Mouse (Mus musculus) ES-E14 (cell line): ENCODE data around the gene Mta1. TPM values are rescaled to one million over a fixed set of nuclear protein-coding genes. Genes with fewer than 3 reads are reported as not detected.

Experiments used
- DNase-seq: peaks from one replicate; pipeline ENCODE4 v3.0.0-alpha.2; 2013; ENCODE audit warnings: low read depth, low spot score
- H3K27ac ChIP-seq: 2 replicates; pipeline ENCODE4 v1.5.1; 2012; ENCODE audit warnings: low read depth, mild to moderate bottlenecking, low read length, moderate library complexity, mixed read lengths; ENCODE audit not compliant: poor library complexity, insufficient read depth, severe bottlenecking
- H3K36me3 ChIP-seq: 2 replicates; pipeline ENCODE4 v1.6.1; 2012; ENCODE audit warnings: mild to moderate bottlenecking, low read length, moderate library complexity, mixed read lengths; ENCODE audit not compliant: control insufficient read depth, poor library complexity, insufficient read depth, severe bottlenecking
- H3K4me1 ChIP-seq, 2 experiments: fragments of 150-350 bp in 1 of 2; sonication (generic) in 1 of 2; 2 replicates each; pipeline ENCODE4 v1.6.1; 2012; ENCODE audit warnings: low read length in 2 of 2, mild to moderate bottlenecking in 1 of 2, mixed read lengths in 1 of 2; ENCODE audit not compliant: control insufficient read depth in 2 of 2, insufficient read depth in 2 of 2, poor library complexity in 1 of 2
- H3K4me3 ChIP-seq, 2 experiments: fragments of 150-350 bp in 1 of 2; sonication (generic) in 1 of 2; 2 replicates each; pipeline ENCODE4 v1.5.1; 2012; ENCODE audit warnings: low read length in 2 of 2, low read depth in 1 of 2, mild to moderate bottlenecking in 1 of 2, mixed read lengths in 1 of 2; ENCODE audit not compliant: insufficient read depth in 1 of 2, poor library complexity in 1 of 2, severe bottlenecking in 1 of 2
- H3K9ac ChIP-seq: 2 replicates; pipeline ENCODE4 v1.6.1; 2012; ENCODE audit warnings: low read depth, mild to moderate bottlenecking, low read length, mixed read lengths; ENCODE audit not compliant: poor library complexity, insufficient read depth, severe bottlenecking
- H3K9me3 ChIP-seq: fragments of 150-350 bp; sonication (generic); 2 replicates; pipeline ENCODE4 v1.6.1; 2012; ENCODE audit warnings: low read depth, mild to moderate bottlenecking, low read length; ENCODE audit not compliant: control insufficient read depth, insufficient read depth
- CHD2 ChIP-seq: IDR thresholded peaks from 2 replicates; pipeline ENCODE4 v1.6.1; 2014; ENCODE audit warnings: mild to moderate bottlenecking, low read depth, low read length, inconsistent platforms
- HCFC1 ChIP-seq: IDR thresholded peaks from 2 replicates; pipeline ENCODE4 v1.6.1; 2012; ENCODE audit warnings: low read length, inconsistent platforms, borderline replicate concordance; ENCODE audit not compliant: insufficient read depth
- MAFK ChIP-seq: IDR thresholded peaks from 2 replicates; pipeline ENCODE4 v1.6.1; 2014; ENCODE audit warnings: mild to moderate bottlenecking, low read depth, low read length, inconsistent platforms; ENCODE audit not compliant: insufficient read depth
- ZC3H11A ChIP-seq: IDR thresholded peaks from 2 replicates; pipeline ENCODE4 v1.6.1; 2012; ENCODE audit warnings: low read depth, mild to moderate bottlenecking, inconsistent platforms, low read length, borderline replicate concordance
- ZNF384 ChIP-seq: IDR thresholded peaks from 2 replicates; pipeline ENCODE4 v1.6.1; 2012; ENCODE audit warnings: low read depth, low read length, inconsistent platforms
- in situ Hi-C, 2 experiments: fragments of 600-800 bp; cut with MboI; formaldehyde crosslinking; loops; one replicate each; pipeline ENCODE4 v1.15.1; 2025; ENCODE audit warnings: low sequenced_read_pairs in 2 of 2, inconsistent platforms in 1 of 2; ENCODE audit not compliant: unreplicated experiment in 2 of 2
- total RNA-seq: library from RNA; depleted of rRNA; stranded (reverse); fragments of 300-350 nt; gene quantifications from 2 replicates; pipeline ENCODE4 v1.2.3, GENCODE M21; 2012

Gene Mta1
- total RNA-seq, 1 experiment, result 30.3 TPM

- DNase-seq, result no peak
- H3K9ac ChIP-seq, result no peak overlapping the region
- TF ChIP-seq HCFC1 (no peak), CHD2 (no peak), MAFK (no peak), ZC3H11A (no peak), ZNF384 (no peak)
- no peaks in the 10 kb centered on the region for H3K9me3 ChIP-seq
- peaks cover 12% of the 10 kb centered on the region for H3K36me3 ChIP-seq
- H3K4me3 ChIP-seq, result no peak overlapping the region
- in situ Hi-C loops, result no loop called here
- H3K4me1 ChIP-seq, result peaks cover 4 to 47% of the 10 kb centered on the region in 2 experiments
- no peak overlapping the region for H3K27ac ChIP-seq
Observed at GRCm38 (mm10) chr12:113149896-113150295, 51.8 kb downstream of the Mta1 start.

GRCm38 (mm10) chr12:113150591-113150990 is 52.5 kb downstream of the Mta1 start:
- peaks cover 5% of the 10 kb centered on the region; the same call in 1 of the 2 replicates for H3K36me3 ChIP-seq
- H3K9me3 ChIP-seq, result no peaks in the 10 kb centered on the region
- no peak overlapping the region for H3K27ac ChIP-seq
- in situ Hi-C loops, result no loop called here
- H3K9ac ChIP-seq, result no peak overlapping the region
- no peak for DNase-seq
- H3K4me3 ChIP-seq, result no peak overlapping the region
- peaks cover 4 to 48% of the 10 kb centered on the region in 2 experiments for H3K4me1 ChIP-seq
- TF ChIP-seq MAFK (no peak), HCFC1 (no peak), CHD2 (no peak), ZNF384 (no peak), ZC3H11A (no peak)

- DNase-seq, result no peak
- H3K36me3 ChIP-seq, result peaks cover 4% of the 10 kb centered on the region; the same call in 1 of the 2 replicates
- H3K27ac ChIP-seq, result no peak overlapping the region
- peaks cover 4 to 46% of the 10 kb centered on the region in 2 experiments for H3K4me1 ChIP-seq
- H3K4me3 ChIP-seq, result peak overlapping the region in 1 of 2 experiments; percentile 80; a peak in 1 of 4 replicates
- H3K9ac ChIP-seq, result no peak overlapping the region
- H3K9me3 ChIP-seq, result no peaks in the 10 kb centered on the region
- in situ Hi-C loops, result no loop called here
- TF ChIP-seq CHD2 (no peak), ZNF384 (no peak), HCFC1 (no peak), ZC3H11A (no peak), MAFK (no peak)
Observed at GRCm38 (mm10) chr12:113151046-113151445, 53.0 kb downstream of the Mta1 start.

- Histone ChIP-seq H3K27ac (no peak overlapping the region), H3K9ac (peak overlapping the region; percentile 32), H3K9me3 (no peaks in the 10 kb centered on the region), H3K36me3 (peaks cover 4% of the 10 kb centered on the region; the same call in 1 of the 2 replicates), H3K4me3 (peak overlapping the region; percentile 63 to 80), H3K4me1 (peaks cover 4 to 43% of the 10 kb centered on the region in 2 experiments)
- TF ChIP-seq ZC3H11A (no peak), HCFC1 (no peak), CHD2 (no peak), MAFK (no peak), ZNF384 (no peak)
- no peak for DNase-seq
- in situ Hi-C loops, result no loop called here
Observed at GRCm38 (mm10) chr12:113151661-113152271, 53.7 kb downstream of the Mta1 start.

- Histone ChIP-seq H3K9ac (peak overlapping the region; percentile 28), H3K4me3 (peak overlapping the region; percentile 63 to 80), H3K36me3 (peaks cover 4% of the 10 kb centered on the region; the same call in 1 of the 2 replicates), H3K4me1 (peaks cover 4 to 43% of the 10 kb centered on the region in 2 experiments), H3K27ac (no peak overlapping the region), H3K9me3 (no peaks in the 10 kb centered on the region)
- in situ Hi-C loops, result no loop called here
- DNase-seq, result no peak
- no peak for TF ChIP-seq ZNF384
- no peak for TF ChIP-seq CHD2
- TF ChIP-seq ZC3H11A, result no peak
- TF ChIP-seq HCFC1, result no peak
- TF ChIP-seq MAFK, result no peak
Observed at GRCm38 (mm10) chr12:113152272-113152661, 54.2 kb downstream of the Mta1 start.
